Mouse (Mus musculus) layer of hippocampus, postnatal 10 days (tissue): ENCODE results near the gene Hmg20b. TPM values are rescaled to one million over a fixed set of nuclear protein-coding genes. Genes with fewer than 3 reads are reported as not detected.
A peak's percentile ranks its signal among the peaks of the same experiment; 100 is the strongest.

Source experiments
- DNase-seq, 2 experiments: peaks; one replicate each; pipeline ENCODE4 v3.0.0; 2021; ENCODE audit warnings: low spot score in 2 of 2
- total RNA-seq, 2 experiments: library from RNA; stranded (reverse); gene quantifications; 2 replicates each; pipeline ENCODE4 v1.2.3; 2021

Hmg20b gene
- total RNA-seq, 2 experiments from 2014 or later, result 25.1 to 30.9 TPM

DNA sequence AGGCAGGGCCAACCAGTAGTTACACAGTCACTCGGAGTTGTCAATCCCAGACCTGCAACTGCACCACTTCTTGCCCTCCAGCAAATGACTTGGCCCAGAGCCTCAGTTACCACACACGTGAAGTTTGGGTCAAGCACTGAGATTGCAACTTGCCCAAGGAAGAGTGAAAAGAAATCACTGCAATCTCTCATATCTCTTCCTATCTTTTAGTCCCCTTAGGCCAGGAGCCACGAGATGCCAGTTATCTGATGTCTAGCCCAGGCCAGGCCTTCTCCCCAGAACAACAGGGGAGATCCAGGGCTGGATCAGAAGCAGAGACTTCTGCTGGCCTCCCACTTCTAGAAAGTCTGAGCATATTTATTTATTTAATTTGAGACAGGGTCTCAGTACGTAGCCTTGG, 5.3 kb upstream of the Hmg20b start:
- no peak for DNase-seq

DNA sequence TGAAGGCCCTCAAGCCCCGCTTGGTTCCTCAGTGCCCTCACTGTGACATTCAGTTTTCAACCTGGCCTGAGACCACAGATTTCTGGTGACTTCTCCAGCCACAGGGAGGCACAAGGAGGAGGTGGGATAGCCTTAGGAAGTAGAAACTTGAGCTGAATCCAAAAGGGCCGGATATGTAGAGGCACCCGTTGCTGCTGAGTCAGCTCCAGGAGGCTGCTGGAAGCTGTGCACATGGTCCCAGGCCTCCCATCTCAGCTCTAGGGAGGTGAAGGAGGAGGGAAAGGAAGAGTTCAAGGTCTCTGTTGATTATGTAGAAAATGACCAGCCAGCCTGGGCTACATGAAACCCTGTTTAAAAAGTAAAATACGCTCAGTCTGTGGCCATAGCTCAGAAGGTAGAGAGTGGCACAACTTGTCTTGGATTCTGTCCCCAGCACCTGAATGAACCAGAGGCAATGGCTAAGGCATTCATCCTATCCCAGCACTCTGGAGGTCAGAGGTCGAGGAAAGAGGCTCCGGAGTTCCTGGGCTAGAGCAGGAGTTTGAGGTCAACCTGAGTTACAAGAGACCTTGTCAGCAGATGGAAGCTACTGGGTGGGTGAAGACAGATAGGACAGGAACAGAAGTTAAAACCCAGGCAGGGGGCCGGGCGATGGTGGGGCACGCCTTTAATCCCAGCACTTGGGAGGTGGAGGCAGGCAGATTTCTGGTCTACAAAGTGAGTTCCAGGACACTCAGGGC, 4.6 kb upstream of the Hmg20b start:
- no peak for DNase-seq

DNA sequence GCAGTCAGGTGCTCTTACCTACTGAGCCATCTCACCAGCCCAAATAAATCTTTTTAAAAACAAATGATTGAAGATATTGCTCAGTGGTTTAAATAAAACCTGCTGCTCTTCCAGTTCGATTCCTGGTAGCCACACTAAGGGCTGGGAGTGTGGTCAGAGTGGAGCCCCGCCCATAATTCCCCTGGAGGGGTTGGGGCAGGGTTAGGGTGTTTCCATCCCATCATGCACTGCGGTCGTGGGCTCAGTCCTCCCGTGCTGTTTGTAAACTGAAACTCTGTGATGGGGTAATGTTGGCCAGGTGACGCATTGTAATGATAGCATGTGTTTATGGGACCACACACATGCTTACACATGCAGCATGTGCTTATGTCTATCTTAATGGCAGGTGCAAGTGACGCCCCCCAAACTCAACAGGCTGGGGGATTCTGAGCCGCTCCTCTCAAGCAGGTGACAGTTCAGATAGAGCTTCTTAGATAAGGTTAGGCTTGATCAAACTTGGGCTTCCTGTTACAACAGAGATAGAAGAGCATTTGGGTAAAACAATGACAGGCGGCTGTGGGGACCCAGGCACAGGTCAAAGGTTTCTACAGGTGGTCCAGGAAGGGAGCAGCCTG, 1.5 kb upstream of the Hmg20b start:
- DNase-seq, result no peak

DNA sequence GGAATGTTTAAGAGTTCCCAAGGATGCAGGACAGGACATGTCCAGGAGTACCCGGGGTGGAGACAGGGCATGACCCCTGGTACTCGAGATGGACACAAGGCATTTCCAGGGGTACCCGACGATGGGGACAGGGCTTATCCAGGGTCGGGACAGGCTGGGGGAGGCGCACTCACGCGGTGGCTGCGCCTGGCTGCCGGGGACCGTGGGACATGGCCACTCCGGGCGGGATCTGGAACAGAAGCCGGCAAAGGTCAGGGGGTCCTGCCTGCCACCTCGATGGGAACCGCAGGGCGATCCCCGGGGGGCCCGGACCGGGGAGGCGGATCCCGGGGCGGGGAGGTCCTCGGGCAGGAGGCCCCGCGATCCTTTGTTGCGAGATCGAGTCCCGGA, 324 bp downstream of the Hmg20b start:
- no peak for DNase-seq

DNA sequence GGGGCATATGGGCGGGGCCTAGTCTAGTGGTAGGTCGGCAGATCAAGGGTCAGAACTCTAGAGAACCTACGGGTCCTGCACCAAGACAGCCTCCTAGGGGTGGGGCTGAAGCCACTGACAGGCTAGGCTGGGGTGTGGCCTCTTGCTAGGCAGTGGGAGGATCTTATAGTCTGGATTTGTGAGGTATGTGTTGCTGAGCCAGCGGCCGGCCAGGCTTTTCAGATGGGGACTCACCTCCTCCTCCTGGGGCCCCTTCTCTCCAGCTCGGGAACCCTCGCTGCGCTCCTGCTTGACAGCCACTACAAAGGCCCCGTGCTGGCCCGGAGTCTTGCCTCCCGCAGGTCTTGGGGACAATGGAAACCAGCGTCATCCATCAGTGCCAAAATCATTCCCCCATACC, 1.1 kb downstream of the Hmg20b start:
- DNase-seq, result no peak

DNA sequence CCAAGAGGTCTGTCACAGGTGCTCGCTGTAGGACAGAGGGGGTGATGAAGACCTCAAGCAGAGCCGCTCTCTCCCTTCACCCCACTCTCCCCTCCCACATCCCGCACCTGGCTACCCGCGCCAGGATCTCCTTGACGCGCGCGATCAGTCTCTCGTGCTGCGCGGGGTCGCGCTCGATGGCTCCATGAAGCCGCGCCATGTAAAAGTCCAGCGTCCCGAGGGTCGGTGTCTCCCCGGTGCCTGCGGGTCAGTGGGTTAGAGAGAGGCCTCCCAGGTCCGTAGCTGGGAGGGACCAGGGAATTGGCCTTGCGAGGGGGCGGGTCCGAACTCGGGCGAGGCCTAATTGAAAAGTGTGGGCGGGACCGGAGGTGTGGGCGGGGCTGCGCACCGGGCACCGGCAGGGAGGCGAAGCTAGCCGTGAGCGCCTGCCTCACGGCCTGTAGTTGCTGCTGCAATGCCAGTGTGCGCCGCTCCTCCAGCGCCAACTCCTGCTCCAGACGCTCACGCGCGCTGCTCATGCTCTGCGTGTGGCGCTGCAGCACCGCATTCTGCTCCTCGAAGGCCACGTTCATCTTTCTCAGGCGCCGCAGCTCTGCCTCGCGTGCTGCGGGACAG, 3.7 kb downstream of the Hmg20b start:
- DNase-seq, result no peak

DNA sequence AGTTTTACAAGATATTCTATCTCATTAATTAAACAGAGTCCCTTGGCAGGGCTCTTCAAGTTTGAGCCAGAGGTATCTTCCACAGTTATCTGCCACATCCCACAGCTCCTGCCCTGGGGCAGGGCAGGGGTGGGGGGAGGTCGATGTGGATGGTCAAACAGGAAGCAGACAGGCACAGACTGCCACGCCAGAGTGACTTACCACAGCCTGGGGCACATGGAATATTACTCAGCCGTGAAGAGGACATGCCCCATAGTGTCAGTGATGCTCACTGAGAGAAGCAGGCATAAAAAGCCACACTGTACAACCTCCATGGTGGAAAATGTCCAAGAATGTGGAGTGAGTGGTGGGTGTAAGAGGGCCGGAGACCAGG, 5.1 kb downstream of the Hmg20b start:
- DNase-seq, result no peak

DNA sequence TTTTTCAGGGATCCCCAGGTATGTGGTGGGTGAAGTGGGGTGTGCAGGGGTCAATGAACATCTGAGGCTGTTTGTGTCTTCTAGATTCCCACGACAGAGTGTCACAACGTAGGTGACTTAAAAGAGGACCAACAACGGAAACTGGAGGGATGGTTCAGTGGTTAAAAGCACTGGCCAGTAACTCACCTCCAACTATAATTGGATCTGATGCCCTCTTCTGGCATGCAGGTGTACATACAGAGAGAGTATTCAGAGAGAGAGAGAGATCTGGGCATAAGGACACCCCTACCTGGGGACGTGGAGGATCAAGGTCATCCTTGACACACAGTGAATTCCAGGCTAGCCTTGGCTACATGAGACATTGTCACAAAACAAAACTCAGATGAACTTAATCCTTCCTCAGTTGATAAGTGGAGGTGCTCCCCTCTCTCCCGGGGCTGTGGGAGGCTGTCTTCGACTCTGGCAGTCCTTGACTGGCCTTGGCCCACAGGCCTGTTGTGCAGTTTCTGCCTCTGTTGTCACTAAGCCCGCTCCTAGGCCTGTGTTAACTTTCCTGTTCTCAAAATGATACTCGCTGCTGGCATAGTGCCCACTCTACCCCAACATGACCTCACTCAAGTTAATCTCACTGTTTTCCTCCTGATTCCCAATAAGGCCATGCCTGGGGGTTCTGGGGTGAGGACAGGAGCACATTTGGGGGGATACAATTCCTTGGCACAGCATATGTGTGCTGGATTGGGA, 5.7 kb downstream of the Hmg20b start:
- DNase-seq, result no peak

DNA sequence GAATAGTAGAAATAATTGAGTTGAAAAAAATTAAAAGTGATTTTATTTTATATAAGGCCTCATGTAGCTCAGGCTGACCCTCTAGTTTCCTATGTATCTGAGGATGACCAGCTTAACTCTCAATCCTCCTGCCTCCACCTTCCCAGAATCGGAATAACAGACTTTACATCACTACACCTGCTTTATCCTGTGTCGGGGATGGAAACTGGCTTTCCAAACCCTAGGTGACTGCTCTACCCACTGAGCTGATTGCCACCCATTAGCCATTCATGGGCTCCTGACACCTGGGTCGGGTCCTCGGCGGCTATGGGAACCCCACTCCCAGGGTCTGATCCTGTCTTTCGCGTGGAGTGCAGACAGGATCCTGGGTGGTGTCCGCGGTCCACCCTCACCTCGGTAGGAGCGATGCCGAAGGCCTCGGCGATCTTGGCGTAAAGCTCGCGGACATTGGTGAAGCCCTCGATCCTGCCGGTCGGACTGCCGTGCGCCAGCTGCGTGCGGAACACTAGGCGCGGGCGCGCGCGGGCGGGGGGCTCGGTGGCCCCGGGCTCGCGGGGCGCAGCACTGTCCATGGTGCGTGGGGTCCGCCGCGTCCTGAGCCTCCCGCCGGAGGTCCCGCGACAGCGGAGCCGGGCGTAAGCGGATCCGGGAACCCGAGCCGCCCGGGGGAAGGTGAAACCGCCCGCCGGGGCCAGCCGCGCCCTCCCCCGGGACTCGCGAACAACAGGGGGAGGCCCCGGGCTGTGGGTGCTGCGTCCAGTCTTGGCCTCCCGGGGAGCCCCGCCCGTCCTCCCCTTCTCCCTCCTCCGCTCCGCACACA, 7.4 kb downstream of the Hmg20b start, which contains the start of gene Gipc3:
Gene Gipc3 (minus strand): TSS at position 581 of the 820 bp plus-strand sequence.
- no peak for DNase-seq

DNA sequence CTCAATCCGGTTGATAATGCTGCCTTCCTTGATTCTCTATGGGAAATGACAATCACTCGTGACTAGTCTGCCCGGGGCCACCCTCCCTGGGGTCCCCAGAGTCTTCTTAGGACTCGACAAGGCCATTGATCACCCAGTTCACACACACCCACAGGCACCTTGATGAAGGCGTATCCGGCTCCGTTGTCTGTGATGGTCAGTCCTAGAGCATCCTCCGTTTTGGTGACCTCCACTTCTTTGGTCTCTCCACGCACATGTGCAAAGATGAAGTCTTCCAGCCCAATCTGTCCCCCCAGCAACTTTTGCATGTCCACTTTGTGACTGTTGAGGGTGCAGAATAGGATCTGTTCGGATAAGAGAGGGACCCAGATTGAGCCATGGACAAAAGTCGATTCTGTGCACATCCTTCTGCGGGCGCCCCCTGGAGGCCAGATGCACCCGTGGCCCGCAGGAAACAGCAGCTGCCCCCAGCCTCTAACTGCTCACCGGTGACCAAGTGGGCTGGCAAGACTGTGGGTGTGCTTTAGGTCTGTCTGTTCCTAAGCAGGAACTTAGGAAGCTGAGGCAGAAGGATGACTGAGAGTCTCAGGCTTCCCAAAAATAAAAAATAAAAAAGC, 8.8 kb downstream of the Hmg20b start:
- peak; percentile 71 to 73 for DNase-seq

DNA sequence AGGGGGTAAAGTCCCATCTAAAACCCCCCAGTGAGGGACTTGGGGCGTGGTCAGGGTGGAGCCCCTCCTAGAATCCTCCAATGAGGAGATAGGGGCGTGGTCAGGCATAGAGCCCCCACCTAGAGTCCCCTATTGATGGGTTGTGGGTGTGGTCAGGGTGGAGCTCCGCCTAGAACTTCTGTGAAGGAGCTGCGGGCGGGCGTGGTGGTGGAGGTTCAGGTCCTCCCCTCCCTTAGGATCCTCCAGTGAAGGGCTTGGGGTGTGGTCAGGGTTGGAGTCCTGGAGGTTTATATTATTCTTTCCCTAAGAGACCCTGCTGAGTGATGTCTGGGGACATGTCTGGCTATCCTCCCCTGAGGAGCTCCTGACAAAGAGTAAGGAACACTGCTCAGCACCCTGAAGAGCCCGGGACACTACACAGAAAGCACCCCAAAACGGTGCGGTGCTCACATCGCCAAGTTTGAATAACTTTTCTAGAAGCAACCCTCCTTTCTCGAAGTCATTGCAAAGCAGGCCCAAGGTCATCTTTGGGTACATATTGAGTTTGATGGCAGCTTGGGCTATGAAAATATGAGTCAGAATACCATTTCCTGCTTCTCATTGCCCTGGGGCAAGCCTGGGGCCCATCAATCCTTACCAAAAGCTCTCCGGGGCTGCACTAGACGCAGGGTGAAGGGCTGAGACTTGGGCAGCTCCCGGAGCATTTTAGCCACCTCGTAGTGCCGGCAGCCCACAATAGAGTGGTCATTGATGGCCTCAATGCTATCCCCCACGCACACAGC, 9.5 kb downstream of the Hmg20b start:
- no peak for DNase-seq

DNA sequence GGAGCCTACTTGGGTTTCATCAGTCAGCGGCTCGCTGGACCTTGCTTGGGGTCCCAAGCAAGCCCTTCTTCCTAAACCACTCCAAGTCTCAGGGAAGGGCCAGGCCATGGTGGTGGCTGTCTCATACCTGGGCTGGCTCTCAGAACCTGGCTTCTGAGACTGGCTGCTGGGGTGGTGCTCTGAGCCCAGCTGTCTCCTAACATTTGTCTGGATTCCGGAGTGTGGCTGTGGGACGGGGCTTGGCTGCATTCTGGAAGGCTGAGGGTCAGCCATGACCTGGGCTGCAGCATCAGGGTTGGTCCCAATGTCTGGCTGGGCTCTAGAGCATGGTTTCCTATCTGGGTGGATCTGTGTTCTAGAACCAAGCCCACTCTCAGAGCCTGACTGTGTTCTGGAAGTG, 13.7 kb downstream of the Hmg20b start:
- DNase-seq, result no peak

DNA sequence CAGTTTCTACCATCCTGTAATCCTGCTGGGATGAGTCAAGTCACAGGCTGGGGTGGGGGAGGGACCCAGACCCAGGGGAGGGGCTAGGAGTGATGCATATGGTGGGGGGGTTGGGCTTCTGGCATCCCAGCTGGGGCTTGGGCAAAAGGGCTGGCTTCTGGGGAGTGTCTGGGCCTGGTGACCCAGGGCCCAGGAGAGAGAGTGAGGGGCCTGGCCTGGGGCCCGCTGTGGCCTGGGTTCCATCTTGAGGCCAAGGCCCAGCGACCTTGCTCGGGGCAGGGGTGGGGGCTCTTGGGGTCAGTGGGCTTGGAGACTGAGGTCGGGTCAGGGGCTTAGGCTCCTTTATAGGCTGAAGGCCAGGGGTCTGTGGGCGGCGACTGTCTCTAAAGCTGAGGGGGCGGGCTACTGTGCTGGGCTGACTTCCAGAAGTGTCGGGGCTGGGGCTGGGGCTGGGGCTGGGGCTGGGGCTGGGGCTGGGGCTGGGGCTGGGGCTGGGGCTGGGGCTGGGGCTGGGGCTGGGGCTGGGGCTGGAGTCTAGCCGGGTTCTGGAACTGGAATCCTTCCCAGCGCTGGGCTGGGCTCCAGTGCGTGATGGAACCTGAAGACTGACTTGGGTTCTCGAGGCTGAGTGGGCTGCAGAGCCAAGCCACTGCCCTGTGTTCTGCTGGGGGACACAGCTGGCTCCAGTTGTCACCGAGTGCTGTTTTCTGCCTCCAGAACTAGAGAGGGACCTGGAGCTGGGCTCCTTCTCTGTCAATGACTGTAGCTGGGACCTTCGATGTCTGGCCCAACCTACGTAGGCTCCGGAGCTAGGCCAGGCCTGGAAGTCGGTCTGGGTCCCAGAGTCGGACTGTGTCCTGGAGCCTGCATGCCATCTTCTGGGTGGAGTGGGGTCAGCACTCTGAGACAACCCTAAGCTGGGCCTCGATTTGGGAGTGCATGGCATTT, 14.6 kb downstream of the Hmg20b start:
- DNase-seq, result no peak

DNA sequence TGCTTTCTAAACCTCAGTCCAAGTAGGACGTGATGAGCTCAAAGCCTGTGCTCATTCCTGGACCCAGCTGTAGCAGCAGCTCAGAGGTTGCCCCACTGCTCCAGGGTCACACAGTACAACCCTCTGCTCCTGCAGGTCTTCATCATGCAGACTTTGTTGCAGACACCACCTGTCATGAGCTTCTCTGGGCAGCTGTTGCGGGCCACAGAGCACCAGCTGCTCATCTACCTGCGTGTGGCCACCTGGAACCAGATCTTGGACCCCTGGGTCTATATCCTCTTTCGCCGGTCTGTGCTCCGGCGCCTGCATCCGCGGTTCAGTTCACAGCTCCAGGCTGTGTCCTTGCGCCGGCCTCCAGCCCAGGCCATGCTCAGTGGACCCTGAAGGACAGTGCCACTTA, 16.0 kb downstream of the Hmg20b start:
- no peak for DNase-seq

DNA sequence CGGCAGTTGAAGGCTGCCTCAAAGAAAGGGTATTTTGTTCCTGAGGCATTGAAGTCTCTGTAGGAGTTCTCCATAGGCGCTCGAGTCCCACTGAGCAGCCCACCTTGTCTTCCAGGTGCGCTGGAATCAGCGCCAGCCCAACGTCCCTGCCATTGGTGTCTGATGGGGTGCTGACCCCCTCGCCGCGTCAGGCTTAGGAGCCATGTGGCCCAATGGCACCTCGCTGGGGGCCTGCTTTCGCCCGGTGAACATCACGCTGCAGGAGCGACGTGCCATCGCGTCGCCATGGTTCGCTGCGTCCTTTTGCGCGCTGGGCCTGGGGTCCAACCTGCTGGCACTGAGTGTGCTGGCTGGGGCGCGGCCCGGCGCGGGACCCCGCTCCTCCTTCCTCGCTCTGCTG, 18.0 kb downstream of the Hmg20b start:
- no peak for DNase-seq

DNA sequence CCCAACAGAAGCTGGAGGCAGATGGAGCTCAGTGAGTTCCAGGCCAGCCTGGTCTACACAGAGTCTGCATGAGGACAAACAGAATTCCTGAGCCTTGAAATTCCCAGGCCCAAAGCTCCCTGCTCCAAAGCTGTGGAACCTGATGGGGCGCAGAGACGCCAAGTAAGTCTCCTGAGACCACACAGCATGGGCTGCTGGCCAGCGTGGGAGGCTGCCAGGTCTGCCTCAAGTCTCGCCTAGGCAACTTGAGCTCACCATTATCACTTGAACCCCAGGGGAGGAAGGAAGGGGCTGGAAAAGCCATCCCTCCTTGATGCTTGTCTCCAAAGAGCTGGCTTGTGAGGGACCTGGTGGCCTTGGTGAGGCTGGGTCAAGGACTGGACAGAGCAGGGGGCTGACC, 20.3 kb downstream of the Hmg20b start:
- DNase-seq, result no peak

DNA sequence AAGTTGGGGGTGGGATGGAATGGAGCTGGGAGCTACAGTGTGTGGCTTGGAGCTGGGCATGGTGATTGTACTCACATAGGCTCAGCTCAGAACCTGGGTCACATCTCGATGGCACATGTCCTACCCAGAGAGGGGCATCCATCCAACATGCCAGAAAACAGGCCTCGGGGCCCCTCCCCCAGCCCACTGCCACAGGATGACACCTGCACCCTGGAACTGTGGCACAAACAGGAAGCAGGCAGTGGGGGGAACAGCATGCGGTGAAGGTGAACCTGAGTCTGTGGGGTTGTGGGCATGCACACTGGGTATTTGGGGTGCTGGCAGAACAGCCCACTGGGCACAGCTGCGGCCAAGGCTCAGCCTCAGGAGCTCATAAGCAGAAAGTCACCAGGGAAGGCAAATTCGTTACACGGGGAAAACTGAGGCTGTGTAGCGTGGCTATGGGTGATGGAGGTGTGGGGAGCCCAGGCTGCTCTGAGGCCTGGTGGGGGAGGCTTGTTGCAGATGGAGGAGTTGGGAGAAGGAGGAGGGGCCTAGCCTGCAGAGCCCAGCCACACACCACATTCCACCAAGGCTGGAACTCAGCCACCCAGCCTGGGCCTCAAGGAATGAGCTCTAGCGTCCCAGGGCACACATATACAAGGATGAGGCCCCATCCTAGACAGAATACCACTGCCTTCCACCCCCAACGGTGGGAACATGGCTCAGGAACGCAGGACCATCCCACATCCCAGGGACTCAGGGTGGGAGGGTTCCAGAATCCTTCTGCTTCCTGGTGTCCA, 20.9 kb downstream of the Hmg20b start:
- no peak for DNase-seq

DNA sequence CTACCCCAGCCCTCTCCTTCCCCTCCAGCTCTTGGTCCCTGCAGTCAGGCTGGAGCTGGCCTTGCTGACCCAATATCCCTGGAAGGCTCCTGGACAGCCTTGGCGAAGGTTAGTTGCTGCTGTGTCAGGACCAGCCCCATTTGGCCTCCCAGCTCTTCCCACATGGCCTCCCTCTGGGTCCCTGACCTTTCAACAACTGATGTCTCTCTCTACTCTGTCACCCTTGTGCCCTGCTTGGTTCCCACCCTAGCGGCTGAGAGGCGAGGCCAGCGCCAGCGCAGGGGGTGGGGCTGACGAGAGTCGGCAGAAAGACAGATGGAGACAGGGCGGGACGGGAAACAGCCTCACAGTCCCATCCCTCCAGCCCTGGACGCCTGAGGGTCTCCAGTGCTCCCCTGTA, 21.9 kb downstream of the Hmg20b start, which contains the start of gene Tbxa2r:
Gene Tbxa2r (plus strand): TSS at position 346 of the 400 bp plus-strand sequence.
- DNase-seq, result no peak
